Mouse (Mus musculus) neural tube, postnatal 0 days (tissue): ENCODE measurements around the gene Vmn1r87. TPM values are rescaled to one million over a fixed set of nuclear protein-coding genes. Genes with fewer than 3 reads are reported as not detected.

Experiments used
- polyA plus RNA-seq: library from polyadenylated mRNA; unstranded; fragments of >200 nt; fragmentation: Nextera tagmentation; extraction: Ambion mirVana; gene quantifications from 2 replicates; pipeline ENCODE4 v1.2.1, GENCODE M21; 2015

Gene Vmn1r87
- polyA plus RNA-seq, result not detected in 2 replicates

GRCm38 (mm10) chr7:13140057-13140456 lies at the start of gene Vmn1r87:
Gene Vmn1r87, minus strand, starts transcription at chr7:13140157.

GRCm38 (mm10) chr7:13159268-13159667 lies 19.3 kb upstream of the Vmn1r87 start, which contains the start of gene Vmn1r88:
Gene Vmn1r88, plus strand, starts transcription at chr7:13159568.

GRCm38 (mm10) chr7:13119817-13120216 lies 20.1 kb downstream of the Vmn1r87 start, which contains the start of gene Vmn1r86:
Gene Vmn1r86, minus strand, starts transcription at chr7:13119917.

GRCm38 (mm10) chr7:13095073-13095472 lies 44.9 kb downstream of the Vmn1r87 start, which contains the start of gene Vmn1r85:
Gene Vmn1r85, minus strand, starts transcription at chr7:13095173.

Other genes starting within 250 kb of the Vmn1r87 start
- 6.8 TPM in 2 replicates for gene Zscan22, start 242.3 kb downstream of the Vmn1r87 start, polyA plus RNA-seq
- gene Rps5, start 217.9 kb downstream of the Vmn1r87 start, polyA plus RNA-seq, result 620 and 632 TPM in 2 replicates
- 1.0 and 1.6 TPM in 2 replicates for gene Rnf225, start 212.7 kb downstream of the Vmn1r87 start, polyA plus RNA-seq
- gene Zfp324, start 174.3 kb downstream of the Vmn1r87 start, polyA plus RNA-seq, result 10.5 and 12.2 TPM in 2 replicates
- 6.8 and 7.0 TPM in 2 replicates for gene Zfp446, start 162.3 kb downstream of the Vmn1r87 start, polyA plus RNA-seq
- gene Slc27a5, start 142.0 kb downstream of the Vmn1r87 start, polyA plus RNA-seq, result 0.17 and 0.32 TPM in 2 replicates
- gene Trim28, start 141.0 kb downstream of the Vmn1r87 start, polyA plus RNA-seq, result 179 and 196 TPM in 2 replicates
- gene Zbtb45, start 130.1 kb downstream of the Vmn1r87 start, polyA plus RNA-seq, result 28.3 and 32.5 TPM in 2 replicates
- gene Chmp2a, start 105.3 kb downstream of the Vmn1r87 start, polyA plus RNA-seq, result 180 and 183 TPM in 2 replicates
- gene Ube2m, start 101.9 kb downstream of the Vmn1r87 start, polyA plus RNA-seq, result 188 and 191 TPM in 2 replicates
- 8.7 and 10.4 TPM in 2 replicates for gene Mzf1, start 85.4 kb downstream of the Vmn1r87 start, polyA plus RNA-seq
- gene Vmn1r85, start 45.0 kb downstream of the Vmn1r87 start, polyA plus RNA-seq, result 0.30 and 0.38 TPM in 2 replicates
- gene Vmn1r86, start 20.2 kb downstream of the Vmn1r87 start, polyA plus RNA-seq, result not detected in 2 replicates
- gene Vmn1r88, start 19.4 kb upstream of the Vmn1r87 start, polyA plus RNA-seq, result not detected in 2 replicates
- gene Vmn1r89, start 72.9 kb upstream of the Vmn1r87 start, polyA plus RNA-seq, result not detected in 2 replicates
- gene Lig1, start 137.1 kb upstream of the Vmn1r87 start, polyA plus RNA-seq, result 33.7 and 37.7 TPM in 2 replicates
- 5.1 and 6.0 TPM in 2 replicates for gene Zswim9, start 138.6 kb upstream of the Vmn1r87 start, polyA plus RNA-seq
- gene Pla2g4c, start 184.5 kb upstream of the Vmn1r87 start, polyA plus RNA-seq, result 0.25 and 0.31 TPM in 2 replicates